Mouse (Mus musculus) forebrain, embryonic 10.5 days (tissue): ENCODE results near the gene Pgrmc2. TPM values are rescaled to one million over a fixed set of nuclear protein-coding genes. Genes with fewer than 3 reads are reported as not detected.
A peak's percentile ranks its signal among the peaks of the same experiment; 100 is the strongest.

ENCODE experiments used
- DNase-seq: peaks from one replicate; pipeline ENCODE4 v3.0.0-alpha.2; 2017; ENCODE audit warnings: low spot score; ENCODE audit errors: extremely low spot score
- H3K27ac ChIP-seq: fragments of 300-500 bp; sonication (generic); 2 replicates; pipeline ENCODE4 v1.5.1; 2016; ENCODE audit warnings: mild to moderate bottlenecking
- H3K27me3 ChIP-seq: fragments of 300-500 bp; sonication (generic); 2 replicates; pipeline ENCODE4 v1.6.1; 2016; ENCODE audit warnings: mild to moderate bottlenecking; ENCODE audit not compliant: poor library complexity, severe bottlenecking
- H3K36me3 ChIP-seq: fragments of 300-500 bp; sonication (generic); replicated peaks from 2 replicates; pipeline ENCODE4 v1.6.1; 2016; ENCODE audit warnings: mild to moderate bottlenecking, moderate library complexity
- H3K4me1 ChIP-seq: fragments of 300-500 bp; sonication (generic); 2 replicates; pipeline ENCODE4 v1.6.1; 2016
- H3K4me3 ChIP-seq: fragments of 300-500 bp; sonication (generic); 2 replicates; pipeline ENCODE4 v1.5.1; 2016; ENCODE audit warnings: mild to moderate bottlenecking, moderate library complexity
- H3K9me3 ChIP-seq: fragments of 300-500 bp; sonication (generic); 2 replicates; pipeline ENCODE4 v1.6.1; 2016; ENCODE audit warnings: mild to moderate bottlenecking, moderate library complexity
- WGBS: fragments of 180-500 bp; shearing (Covaris S2); methylation state at CpG from one replicate; pipeline ENCODE4 v1.1.7; 2016; 5-methylcytosine and 5-hydroxymethylcytosine counted together
- polyA plus RNA-seq: library from polyadenylated mRNA; unstranded; fragments of >200 nt; fragmentation: Nextera tagmentation; extraction: Ambion mirVana; gene quantifications from 2 replicates; pipeline ENCODE4 v1.2.1, GENCODE M21; 2016

The Pgrmc2 gene
- 30.2 and 30.5 TPM in 2 replicates for polyA plus RNA-seq

DNA sequence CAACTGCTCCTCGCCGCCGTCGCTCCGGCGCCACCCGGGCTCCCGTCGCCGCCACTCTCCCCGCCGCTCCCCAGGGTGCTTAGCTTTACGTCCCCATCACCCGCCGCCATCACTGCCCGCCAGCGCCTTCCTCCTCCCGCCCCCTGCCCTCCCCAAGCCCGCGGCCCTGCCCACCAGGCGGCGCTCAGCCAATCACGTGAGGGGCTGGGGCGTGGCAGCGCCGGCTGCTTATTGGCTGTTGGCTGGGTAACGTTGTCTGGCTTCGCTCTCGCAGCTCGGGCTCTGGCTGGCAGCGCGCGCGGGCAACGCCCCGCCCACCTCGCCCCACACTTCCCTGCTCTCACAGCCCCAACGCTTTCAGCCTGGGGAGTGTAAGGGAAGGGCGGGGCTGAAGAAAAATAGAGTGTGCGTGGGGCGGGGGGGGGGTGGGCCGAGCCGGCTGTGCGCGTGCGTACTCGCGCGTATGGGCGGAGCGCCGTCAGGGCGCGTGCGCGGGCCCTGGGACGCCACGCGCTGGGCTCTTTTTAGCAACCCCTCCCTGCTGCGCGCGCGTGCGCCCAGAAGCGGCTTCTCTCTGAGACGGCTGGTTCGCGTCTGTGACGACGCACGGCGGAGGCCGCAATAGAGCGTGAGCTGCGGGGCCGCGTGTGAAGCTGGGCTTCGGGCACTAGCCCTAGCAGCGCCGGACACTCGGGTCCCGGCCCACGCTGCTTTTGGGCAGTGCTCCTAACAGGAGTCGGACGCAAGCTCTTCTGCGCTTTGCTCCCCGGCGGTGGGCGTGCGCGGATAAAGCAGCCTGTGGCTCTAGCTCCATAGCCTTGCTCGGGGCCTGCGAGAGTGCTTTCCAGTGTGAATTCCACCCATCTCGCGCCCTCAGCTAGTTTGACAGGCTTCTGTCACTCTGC, at the start of gene Pgrmc2:
TSS of gene Pgrmc2 (minus strand) at position 162 of the 905 bp plus-strand sequence.
- peak; percentile 97 for DNase-seq
- H3K4me3 ChIP-seq = peak within 1 kb of the TSS; percentile 83

GRCm38 (mm10) chr3:41124000-41124294, 41.1 kb upstream of the Pgrmc2 start:
- Histone ChIP-seq H3K4me1 (peaks cover 26% of the 10 kb centered on the region), H3K4me3 (peak overlapping the region; percentile 23), H3K36me3 (no peaks in the 10 kb centered on the region), H3K9me3 (peaks cover 4% of the 10 kb centered on the region; the same call in 1 of the 2 replicates), H3K27me3 (peaks cover 13% of the 10 kb centered on the region; the same call in 1 of the 2 replicates), H3K27ac (peak overlapping the region; percentile 20; the same call in 1 of the 2 replicates)
- DNase-seq = no peak
- WGBS = 5% methylated on average over 12 of the region's 12 CpGs

More for the DNA sequence above, at the start of gene Pgrmc2:
- peaks cover 35% of the 10 kb centered on the region for H3K4me1 ChIP-seq
- no peaks in the 10 kb centered on the region for H3K27me3 ChIP-seq
- under 1% methylated on average over 78 of the region's 95 CpGs for WGBS
- H3K27ac ChIP-seq = peak within 1 kb of the TSS; percentile 96
- peaks cover 6% of the 10 kb centered on the region; the same call in 1 of the 2 replicates for H3K36me3 ChIP-seq
- no peaks in the 10 kb centered on the region for H3K9me3 ChIP-seq

- H3K9me3 ChIP-seq = peaks cover 4% of the 10 kb centered on the region; the same call in 1 of the 2 replicates
- WGBS = 16% methylated on average over 10 of the region's 10 CpGs
- peaks cover 26% of the 10 kb centered on the region for H3K4me1 ChIP-seq
- peak overlapping the region; percentile 20; the same call in 1 of the 2 replicates for H3K27ac ChIP-seq
- DNase-seq = no peak
- H3K4me3 ChIP-seq = peak overlapping the region; percentile 23
- no peaks in the 10 kb centered on the region for H3K36me3 ChIP-seq
- peaks cover 13% of the 10 kb centered on the region; the same call in 1 of the 2 replicates for H3K27me3 ChIP-seq
Observed at GRCm38 (mm10) chr3:41123190-41123999, 40.5 kb upstream of the Pgrmc2 start.

- Histone ChIP-seq H3K36me3 (no peaks in the 10 kb centered on the region), H3K4me3 (no peak overlapping the region)
- WGBS = 85% methylated on average over 5 of the region's 5 CpGs
Observed at GRCm38 (mm10) chr3:41118173-41118572, 35.3 kb upstream of the Pgrmc2 start.

GRCm38 (mm10) chr3:41117447-41117846, 34.6 kb upstream of the Pgrmc2 start:
- H3K4me1 ChIP-seq = no peaks in the 10 kb centered on the region
- H3K27me3 ChIP-seq = no peaks in the 10 kb centered on the region
- no peaks in the 10 kb centered on the region for H3K36me3 ChIP-seq
- H3K27ac ChIP-seq = no peak overlapping the region
- H3K4me3 ChIP-seq = no peak overlapping the region
- DNase-seq = no peak
- no peaks in the 10 kb centered on the region for H3K9me3 ChIP-seq

More at GRCm38 (mm10) chr3:41118173-41118572, 35.3 kb upstream of the Pgrmc2 start:
- no peak overlapping the region for H3K27ac ChIP-seq
- H3K4me1 ChIP-seq = peaks cover 4% of the 10 kb centered on the region
- no peaks in the 10 kb centered on the region for H3K27me3 ChIP-seq
- no peaks in the 10 kb centered on the region for H3K9me3 ChIP-seq
- DNase-seq = no peak

GRCm38 (mm10) chr3:41113186-41113585, 30.3 kb upstream of the Pgrmc2 start:
- no peak for DNase-seq
- Histone ChIP-seq H3K4me3 (no peak overlapping the region), H3K9me3 (no peaks in the 10 kb centered on the region), H3K27ac (no peak overlapping the region), H3K27me3 (no peaks in the 10 kb centered on the region), H3K4me1 (0 out of 2 replicates have a peak, but pooled peaks cover under 1% of the 10 kb centered on the region), H3K36me3 (no peaks in the 10 kb centered on the region)
- 88% methylated on average over 5 of the region's 5 CpGs for WGBS

DNA sequence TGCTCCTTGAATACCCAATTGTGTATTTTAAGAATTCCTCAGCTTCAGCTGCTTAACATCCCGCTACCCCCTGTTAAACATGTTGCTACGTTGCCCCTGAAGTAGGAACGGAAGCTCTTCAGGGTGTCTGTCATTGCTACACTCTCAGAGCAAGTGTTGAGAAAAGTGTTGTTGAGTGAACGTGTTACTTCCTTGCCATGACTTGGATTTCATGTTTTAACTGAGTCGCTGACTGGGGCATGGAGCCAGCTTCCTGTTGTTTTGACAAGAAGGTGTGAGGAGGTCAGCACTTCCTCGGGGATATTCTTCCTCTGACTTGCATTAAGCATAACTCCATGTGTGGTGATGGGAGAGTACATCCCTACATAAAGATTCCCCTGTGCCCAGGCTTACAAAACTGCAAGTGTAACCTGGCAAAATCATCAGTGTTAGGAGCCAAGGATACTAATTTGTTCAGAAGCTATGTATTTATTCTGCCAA, 25.5 kb upstream of the Pgrmc2 start:
- no peaks in the 10 kb centered on the region for H3K27me3 ChIP-seq
- H3K9me3 ChIP-seq = no peaks in the 10 kb centered on the region
- DNase-seq = no peak
- H3K4me3 ChIP-seq = no peak overlapping the region
- H3K27ac ChIP-seq = no peak overlapping the region
- H3K4me1 ChIP-seq = 0 out of 2 replicates have a peak, but pooled peaks cover 6% of the 10 kb centered on the region
- WGBS = 72% methylated on average over 6 of the region's 6 CpGs
- H3K36me3 ChIP-seq = no peaks in the 10 kb centered on the region

- 0 out of 2 replicates have a peak, but pooled peaks cover 6% of the 10 kb centered on the region for H3K4me1 ChIP-seq
- DNase-seq = no peak
- H3K27me3 ChIP-seq = no peaks in the 10 kb centered on the region
- no peaks in the 10 kb centered on the region for H3K36me3 ChIP-seq
- WGBS = 87% methylated on average over 14 of the region's 14 CpGs
- H3K4me3 ChIP-seq = no peak overlapping the region
- no peak overlapping the region for H3K27ac ChIP-seq
- H3K9me3 ChIP-seq = no peaks in the 10 kb centered on the region
Observed at GRCm38 (mm10) chr3:41107600-41108305, 24.9 kb upstream of the Pgrmc2 start.

- H3K27ac ChIP-seq = no peak overlapping the region
- H3K4me3 ChIP-seq = no peak overlapping the region
- H3K36me3 ChIP-seq = no peaks in the 10 kb centered on the region
- H3K27me3 ChIP-seq = no peaks in the 10 kb centered on the region
- peaks cover 4% of the 10 kb centered on the region; the same call in 1 of the 2 replicates for H3K9me3 ChIP-seq
- DNase-seq = no peak
- no peaks in the 10 kb centered on the region for H3K4me1 ChIP-seq
- 87% methylated on average over 9 of the region's 9 CpGs for WGBS
Observed at GRCm38 (mm10) chr3:41101905-41102304, 19.1 kb upstream of the Pgrmc2 start.

DNA sequence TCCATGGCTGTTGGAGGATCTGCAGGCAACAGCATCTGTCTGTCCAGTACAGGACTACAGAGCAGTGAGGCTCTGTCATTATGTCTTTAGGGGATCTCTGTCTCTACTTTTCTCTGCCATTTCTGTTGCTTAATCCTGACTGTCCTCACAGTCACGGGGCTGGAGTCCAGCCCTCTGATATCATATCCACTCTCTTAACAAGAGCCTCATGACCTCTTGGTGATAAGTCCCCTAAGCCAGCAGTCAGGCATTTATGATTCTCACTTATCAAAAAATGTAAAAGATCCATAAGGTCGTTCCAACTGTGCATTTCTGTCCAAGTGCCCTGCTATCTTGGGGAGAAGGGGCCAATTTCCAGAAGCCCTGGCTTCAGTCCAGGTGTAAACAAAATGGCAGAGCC, 17.3 kb upstream of the Pgrmc2 start:
- DNase-seq = no peak
- no peak overlapping the region for H3K4me3 ChIP-seq
- H3K36me3 ChIP-seq = no peaks in the 10 kb centered on the region
- H3K27ac ChIP-seq = no peak overlapping the region
- H3K9me3 ChIP-seq = peaks cover 4% of the 10 kb centered on the region; the same call in 1 of the 2 replicates
- WGBS = 73% methylated on average over 2 of the region's 2 CpGs
- no peaks in the 10 kb centered on the region for H3K27me3 ChIP-seq
- H3K4me1 ChIP-seq = no peaks in the 10 kb centered on the region

DNA sequence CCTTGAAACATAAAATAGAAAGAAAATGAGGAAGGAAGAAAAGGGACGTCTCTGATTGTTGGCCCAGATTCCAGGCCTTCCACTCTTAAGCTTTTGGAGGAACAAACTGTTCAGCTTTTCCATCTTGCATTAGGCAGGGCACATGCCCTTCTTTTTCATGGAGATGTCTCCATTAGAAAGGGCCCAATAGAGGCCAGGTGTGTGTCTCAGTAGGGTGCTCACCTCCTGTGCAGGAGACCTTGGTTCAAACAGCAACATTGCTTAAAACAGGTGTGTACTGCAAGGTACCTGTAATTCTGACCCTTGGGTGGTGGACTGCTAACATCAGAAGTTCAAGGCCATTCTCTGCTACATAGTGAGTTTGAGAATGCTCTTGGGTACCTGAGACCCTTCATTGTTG, 16.8 kb upstream of the Pgrmc2 start:
- Histone ChIP-seq H3K36me3 (no peaks in the 10 kb centered on the region), H3K4me1 (no peaks in the 10 kb centered on the region), H3K27me3 (no peaks in the 10 kb centered on the region), H3K27ac (no peak overlapping the region), H3K9me3 (peaks cover 4% of the 10 kb centered on the region; the same call in 1 of the 2 replicates), H3K4me3 (no peak overlapping the region)
- 75% methylated on average over 1 of the region's 1 CpGs for WGBS
- DNase-seq = no peak

DNA sequence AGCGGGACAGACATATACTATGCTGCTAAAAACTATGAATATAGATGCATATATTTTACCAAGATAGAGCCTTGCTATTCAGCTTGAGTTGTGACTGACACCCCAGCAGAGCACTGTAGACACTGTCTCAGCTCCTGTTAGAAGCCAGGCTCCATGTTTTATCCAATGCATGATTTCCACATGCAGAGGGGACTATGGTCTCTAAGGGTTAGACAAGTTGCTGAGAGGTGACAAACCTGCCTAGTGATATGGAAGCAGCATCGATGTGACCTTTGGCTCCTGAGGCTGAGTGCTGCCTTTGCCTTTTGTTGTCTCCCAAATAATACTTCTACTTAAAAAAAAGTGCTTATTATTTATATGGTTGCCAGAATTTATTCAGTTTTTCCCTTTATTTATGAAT, 10.4 kb upstream of the Pgrmc2 start:
- DNase-seq = no peak
- no peaks in the 10 kb centered on the region for H3K27me3 ChIP-seq
- no peaks in the 10 kb centered on the region for H3K36me3 ChIP-seq
- H3K4me3 ChIP-seq = no peak overlapping the region
- WGBS = 93% methylated on average over 2 of the region's 2 CpGs
- H3K9me3 ChIP-seq = no peaks in the 10 kb centered on the region
- H3K4me1 ChIP-seq = no peaks in the 10 kb centered on the region
- H3K27ac ChIP-seq = no peak overlapping the region
